Mouse (Mus musculus) heart, adult 2 months (tissue): ENCODE measurements around the gene Sesn1. TPM values are rescaled to one million over a fixed set of nuclear protein-coding genes. Genes with fewer than 3 reads are reported as not detected.

Experiments used
- DNase-seq, 2 experiments: peaks; one replicate each; pipeline ENCODE4 v3.0.0; 2021
- H3K27ac ChIP-seq: fragments of 200-600 bp; 2 replicates; pipeline ENCODE4 v1.8.1; 2022
- H3K27me3 ChIP-seq: fragments of 200-500 bp; 2 replicates; pipeline ENCODE4 v1.6.1; 2012; ENCODE audit warnings: mild to moderate bottlenecking, low read length, inconsistent platforms, mixed read lengths; ENCODE audit not compliant: control insufficient read depth, insufficient read depth
- H3K36me3 ChIP-seq: fragments of 200-500 bp; 2 replicates; pipeline ENCODE4 v1.6.1; 2012; ENCODE audit warnings: low read length, inconsistent platforms; ENCODE audit not compliant: control insufficient read depth, insufficient read depth
- H3K4me1 ChIP-seq: fragments of 200-500 bp; 2 replicates; pipeline ENCODE4 v1.6.1; 2011; ENCODE audit warnings: low read length; ENCODE audit not compliant: control insufficient read depth, insufficient read depth
- H3K4me3 ChIP-seq: fragments of 200-600 bp; 2 replicates; pipeline ENCODE4 v1.8.1; 2022
- H3K79me2 ChIP-seq: fragments of 200-500 bp; replicated peaks from 2 replicates; pipeline ENCODE4 v1.6.1; 2012; ENCODE audit warnings: mild to moderate bottlenecking, inconsistent platforms, low read length, moderate library complexity, mixed read lengths; ENCODE audit not compliant: control insufficient read depth, insufficient read depth
- H3K9ac ChIP-seq: fragments of 200-500 bp; 2 replicates; pipeline ENCODE4 v1.6.1; 2012; ENCODE audit warnings: low read depth, mild to moderate bottlenecking, control low read depth, inconsistent platforms, low read length, mixed read lengths
- CTCF ChIP-seq: fragments of 200-600 bp; IDR thresholded peaks from 2 replicates; pipeline ENCODE4 v1.8.1; 2022; ENCODE audit warnings: antibody characterized with exemption, mild to moderate bottlenecking, moderate library complexity
- EP300 ChIP-seq: fragments of 200-500 bp; IDR thresholded peaks from 2 replicates; pipeline ENCODE4 v1.6.1; 2011; ENCODE audit warnings: low read depth, low read length, control low read depth; ENCODE audit not compliant: insufficient read depth
- POLR2A ChIP-seq: fragments of 200-500 bp; IDR thresholded peaks from 2 replicates; pipeline ENCODE4 v1.6.1; 2011; ENCODE audit warnings: mild to moderate bottlenecking, low read depth, low read length, control low read depth; ENCODE audit not compliant: insufficient read depth
- WGBS: fragments of 180-500 bp; shearing (Covaris S2); methylation state at CpG from one replicate; pipeline ENCODE4 v1.1.7; 2018; 5-methylcytosine and 5-hydroxymethylcytosine counted together
- intact Hi-C: fragments of 180-260 bp; cut with DNase I; formaldehyde crosslinking; loops from one replicate; pipeline ENCODE4 v1.15.1; 2025
- polyA plus RNA-seq: library from polyadenylated mRNA; depleted of rRNA; stranded (reverse); fragments of >200 nt; gene quantifications from 2 replicates; pipeline ENCODE4 v1.2.3, GENCODE M21; 2012
- total RNA-seq, 2 experiments: library from RNA; stranded (reverse); gene quantifications; 2 replicates each; pipeline ENCODE4 v1.2.3; 2021

Sesn1 gene
- total and polyA plus RNA-seq, 3 experiments, result 47.8 to 121 (median 120) TPM

GRCm38 (mm10) chr10:41880206-41880605 is 70.5 kb downstream of the Sesn1 start:
- Histone ChIP-seq H3K4me1 (peaks cover 21% of the 10 kb centered on the region), H3K9ac (no peak overlapping the region), H3K79me2 (no peaks in the 10 kb centered on the region), H3K4me3 (no peak overlapping the region), H3K36me3 (peaks cover 5% of the 10 kb centered on the region), H3K27me3 (no peaks in the 10 kb centered on the region), H3K27ac (peak overlapping the region; percentile 32; the same call in 1 of the 2 replicates)
- no peak for DNase-seq
- intact Hi-C loops, result no loop called here
- TF ChIP-seq CTCF (no peak), POLR2A (no peak), EP300 (no peak)
- WGBS, result 21% methylated on average over 4 of the region's 4 CpGs

GRCm38 (mm10) chr10:41880777-41881176 is 71.0 kb downstream of the Sesn1 start:
- Histone ChIP-seq H3K79me2 (no peaks in the 10 kb centered on the region), H3K27me3 (no peaks in the 10 kb centered on the region), H3K27ac (no peak overlapping the region), H3K4me3 (no peak overlapping the region), H3K36me3 (peaks cover 5% of the 10 kb centered on the region), H3K4me1 (peaks cover 21% of the 10 kb centered on the region), H3K9ac (no peak overlapping the region)
- TF ChIP-seq POLR2A (no peak), CTCF (no peak), EP300 (no peak)
- intact Hi-C loops, result no loop called here
- no peak for DNase-seq
- 18% methylated on average over 1 of the region's 1 CpGs for WGBS

- peaks cover 5% of the 10 kb centered on the region for H3K36me3 ChIP-seq
- peak in 1 of 2 experiments; percentile 35 for DNase-seq
- no peak overlapping the region for H3K9ac ChIP-seq
- H3K27me3 ChIP-seq, result no peaks in the 10 kb centered on the region
- TF ChIP-seq EP300 (0 out of 2 replicates have a peak, but pooled peaks have one; percentile 26), CTCF (no peak)
- 42% methylated on average over 4 of the region's 4 CpGs for WGBS
- peak overlapping the region; percentile 40; the same call in 1 of the 2 replicates for H3K27ac ChIP-seq
- H3K4me1 ChIP-seq, result peaks cover 21% of the 10 kb centered on the region
- intact Hi-C loops, result no loop called here
- no peak overlapping the region for H3K4me3 ChIP-seq
- H3K79me2 ChIP-seq, result no peaks in the 10 kb centered on the region
These were observed 71.7 kb downstream of the Sesn1 start for GRCm38 (mm10) chr10:41881438-41881837.

- intact Hi-C loops, result no loop called here
- Histone ChIP-seq H3K27me3 (no peaks in the 10 kb centered on the region), H3K4me1 (peaks cover 16% of the 10 kb centered on the region)
These were observed 74.2 kb downstream of the Sesn1 start for GRCm38 (mm10) chr10:41883741-41884575.

GRCm38 (mm10) chr10:41887080-41887821 is 77.5 kb downstream of the Sesn1 start:
- TF ChIP-seq EP300 (0 out of 2 replicates have a peak, but pooled peaks have one; percentile 50), POLR2A (peak; percentile 92), CTCF (peak; percentile 16)
- H3K79me2 ChIP-seq, result no peaks in the 10 kb centered on the region
- peaks cover 12% of the 10 kb centered on the region for H3K4me1 ChIP-seq
- H3K4me3 ChIP-seq, result peak overlapping the region; percentile 95
- DNase-seq, result peak; percentile 96 to 97
- whole genome bisulfite sequencing, result under 1% methylated on average over 65 of the region's 65 CpGs
- intact Hi-C loops, result no loop called here
- peaks cover 17% of the 10 kb centered on the region for H3K36me3 ChIP-seq
- H3K9ac ChIP-seq, result peak overlapping the region; percentile 98
- H3K27me3 ChIP-seq, result no peaks in the 10 kb centered on the region
- H3K27ac ChIP-seq, result peak overlapping the region; percentile 100

More at GRCm38 (mm10) chr10:41883741-41884575, 74.2 kb downstream of the Sesn1 start:
- TF ChIP-seq CTCF, result no peak
- TF ChIP-seq POLR2A, result no peak
- no peak for TF ChIP-seq EP300
- Histone ChIP-seq H3K36me3 (peaks cover 8% of the 10 kb centered on the region), H3K79me2 (no peaks in the 10 kb centered on the region), H3K27ac (peak overlapping the region; percentile 53), H3K4me3 (no peak overlapping the region), H3K9ac (no peak overlapping the region)
- 35% methylated on average over 8 of the region's 8 CpGs for WGBS
- no peak for DNase-seq

GRCm38 (mm10) chr10:41888365-41888941 is 78.7 kb downstream of the Sesn1 start:
- 10% methylated on average over 4 of the region's 4 CpGs for WGBS
- intact Hi-C loops, result loop anchor here (2.0 kb wide), 2 partner anchors 58 to 78 kb away; no protein-coding TSS in a partner anchor
- no peak for DNase-seq
- peak overlapping the region; percentile 95 for H3K4me3 ChIP-seq
- H3K79me2 ChIP-seq, result peaks cover 2% of the 10 kb centered on the region
- no peaks in the 10 kb centered on the region for H3K27me3 ChIP-seq
- peak; percentile 75 for TF ChIP-seq CTCF
- TF ChIP-seq EP300, result no peak
- TF ChIP-seq POLR2A, result peak; percentile 30; the same call in 1 of the 2 replicates
- peaks cover 27% of the 10 kb centered on the region for H3K36me3 ChIP-seq
- peak overlapping the region; percentile 59 for H3K9ac ChIP-seq
- peaks cover 18% of the 10 kb centered on the region for H3K4me1 ChIP-seq
- peak overlapping the region; percentile 100 for H3K27ac ChIP-seq
